Mouse (Mus musculus) midbrain, embryonic 13.5 days (tissue): Measurements from ENCODE around the gene Fbxo6. TPM values are rescaled to one million over a fixed set of nuclear protein-coding genes. Genes with fewer than 3 reads are reported as not detected.

Experiments used
- ATAC-seq: fragments of 200-750 bp; cut with Nextera tagmentation; 2 replicates; pipeline ENCODE4 v1.8.0; 2017; ENCODE audit warnings: mild to moderate bottlenecking, moderate TSS enrichment, moderate library complexity
- H3K27ac ChIP-seq: fragments of 300-500 bp; sonication (generic); 2 replicates; pipeline ENCODE4 v1.5.1; 2015; ENCODE audit warnings: inconsistent platforms, mild to moderate bottlenecking, moderate library complexity
- H3K27me3 ChIP-seq: fragments of 300-500 bp; sonication (generic); 2 replicates; pipeline ENCODE4 v1.6.1; 2015; ENCODE audit warnings: mild to moderate bottlenecking, inconsistent platforms
- H3K36me3 ChIP-seq: fragments of 300-500 bp; sonication (generic); 2 replicates; pipeline ENCODE4 v1.6.1; 2015; ENCODE audit warnings: mild to moderate bottlenecking, inconsistent platforms
- H3K4me1 ChIP-seq: fragments of 300-500 bp; sonication (generic); replicated peaks from 2 replicates; pipeline ENCODE4 v1.6.1; 2015; ENCODE audit warnings: inconsistent platforms
- H3K4me2 ChIP-seq: fragments of 300-500 bp; sonication (generic); replicated peaks from 2 replicates; pipeline ENCODE4 v1.6.1; 2015; ENCODE audit warnings: moderate library complexity, mild to moderate bottlenecking, inconsistent platforms
- H3K4me3 ChIP-seq: fragments of 300-500 bp; sonication (generic); replicated peaks from 2 replicates; pipeline ENCODE4 v1.5.1; 2015; ENCODE audit warnings: mild to moderate bottlenecking, inconsistent platforms
- H3K9ac ChIP-seq: fragments of 300-500 bp; sonication (generic); replicated peaks from 2 replicates; pipeline ENCODE4 v1.6.1; 2015; ENCODE audit warnings: mild to moderate bottlenecking, inconsistent platforms
- H3K9me3 ChIP-seq: fragments of 300-500 bp; sonication (generic); 2 replicates; pipeline ENCODE4 v1.6.1; 2016; ENCODE audit warnings: mild to moderate bottlenecking, inconsistent platforms
- WGBS: fragments of 180-500 bp; shearing (Covaris S2); methylation state at CpG from one replicate; pipeline ENCODE4 v1.1.7; 2015; 5-methylcytosine and 5-hydroxymethylcytosine counted together
- polyA plus RNA-seq: library from polyadenylated mRNA; unstranded; fragments of >200 nt; fragmentation: Nextera tagmentation; extraction: Ambion mirVana; gene quantifications from 2 replicates; pipeline ENCODE4 v1.2.1, GENCODE M21; 2015

Fbxo6 gene
- polyA plus RNA-seq, 1 experiment from 2014 or later = 19.6 TPM

DNA sequence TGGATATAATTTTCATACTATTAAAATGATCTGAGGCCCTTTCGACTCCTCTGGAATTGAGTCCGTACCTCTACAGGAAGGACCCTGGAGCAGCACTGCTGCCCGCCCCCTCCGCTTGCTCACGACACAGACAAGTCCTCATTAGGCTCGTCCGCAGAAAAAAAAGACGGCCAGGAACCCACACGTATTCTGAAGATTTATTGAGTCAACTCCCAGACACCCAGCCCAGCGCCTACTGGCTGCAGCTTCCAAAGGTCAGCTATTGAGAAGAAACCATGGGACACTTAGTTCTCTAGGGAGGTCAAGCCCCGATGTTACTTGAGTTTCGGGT lies 12.2 kb downstream of the Fbxo6 start:
- peak overlapping the region; percentile 64 for H3K4me3 ChIP-seq
- WGBS = 1% methylated on average over 12 of the region's 12 CpGs
- no peaks in the 10 kb centered on the region for H3K9me3 ChIP-seq
- peak overlapping the region; percentile 55 for H3K9ac ChIP-seq
- peak overlapping the region; percentile 91 for H3K27ac ChIP-seq
- no peaks in the 10 kb centered on the region for H3K27me3 ChIP-seq
- peak overlapping the region; percentile 88 for H3K4me2 ChIP-seq
- H3K36me3 ChIP-seq = peaks cover 16% of the 10 kb centered on the region
- peak; percentile 15 for ATAC-seq
- H3K4me1 ChIP-seq = peaks cover 41% of the 10 kb centered on the region

DNA sequence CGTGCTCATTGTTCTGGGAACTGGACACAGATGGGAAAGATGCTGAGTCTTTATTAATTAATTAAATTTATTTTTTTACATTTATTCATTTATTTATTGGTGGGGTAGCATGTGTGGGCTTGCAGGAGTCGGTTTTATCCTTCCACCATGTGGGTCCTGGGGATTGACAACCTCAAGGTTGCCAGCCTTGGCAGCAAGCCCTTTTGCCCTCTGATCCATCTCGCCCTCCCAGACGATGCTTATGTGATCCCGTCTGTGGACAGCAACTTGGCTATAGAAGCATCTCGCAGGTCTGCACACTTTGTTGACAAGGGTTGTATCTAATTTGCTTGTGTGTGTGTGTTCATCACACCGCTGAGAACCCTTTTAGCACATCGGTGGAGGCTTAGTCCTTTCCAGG lies 14.4 kb downstream of the Fbxo6 start:
- no peaks in the 10 kb centered on the region for H3K9me3 ChIP-seq
- ATAC-seq = no peak
- no peak overlapping the region for H3K4me2 ChIP-seq
- no peak overlapping the region for H3K9ac ChIP-seq
- H3K4me1 ChIP-seq = peaks cover 43% of the 10 kb centered on the region
- WGBS = 70% methylated on average over 8 of the region's 8 CpGs
- no peak overlapping the region for H3K4me3 ChIP-seq
- no peak overlapping the region; the same call in 1 of the 2 replicates for H3K27ac ChIP-seq
- H3K27me3 ChIP-seq = no peaks in the 10 kb centered on the region
- no peaks in the 10 kb centered on the region; the same call in 1 of the 2 replicates for H3K36me3 ChIP-seq

DNA sequence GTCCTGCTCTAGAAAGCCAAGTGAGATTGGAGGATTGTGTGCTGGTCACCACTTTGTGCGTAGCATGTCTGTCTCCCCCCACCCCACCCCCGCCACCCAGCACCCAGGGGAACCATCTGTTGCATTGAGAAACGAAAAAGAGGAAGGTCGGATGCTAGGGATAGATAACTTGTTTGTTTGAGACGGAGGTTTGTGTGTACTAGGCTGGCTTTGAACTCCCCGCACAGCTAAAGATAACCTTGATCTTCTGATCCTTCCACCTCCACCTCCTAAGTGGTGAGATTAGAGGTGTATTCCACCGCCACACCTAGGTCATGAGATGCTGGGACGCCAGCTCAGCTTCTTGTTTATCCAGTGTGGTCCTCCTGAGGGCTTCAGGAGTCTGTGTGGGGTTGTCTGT lies 17.0 kb downstream of the Fbxo6 start:
- Histone ChIP-seq H3K9me3 (no peaks in the 10 kb centered on the region), H3K27ac (no peak overlapping the region), H3K27me3 (no peaks in the 10 kb centered on the region), H3K4me1 (peaks cover 39% of the 10 kb centered on the region), H3K36me3 (no peaks in the 10 kb centered on the region; the same call in 1 of the 2 replicates), H3K9ac (no peak overlapping the region), H3K4me2 (no peak overlapping the region), H3K4me3 (no peak overlapping the region)
- WGBS = 82% methylated on average over 8 of the region's 8 CpGs
- no peak for ATAC-seq

DNA sequence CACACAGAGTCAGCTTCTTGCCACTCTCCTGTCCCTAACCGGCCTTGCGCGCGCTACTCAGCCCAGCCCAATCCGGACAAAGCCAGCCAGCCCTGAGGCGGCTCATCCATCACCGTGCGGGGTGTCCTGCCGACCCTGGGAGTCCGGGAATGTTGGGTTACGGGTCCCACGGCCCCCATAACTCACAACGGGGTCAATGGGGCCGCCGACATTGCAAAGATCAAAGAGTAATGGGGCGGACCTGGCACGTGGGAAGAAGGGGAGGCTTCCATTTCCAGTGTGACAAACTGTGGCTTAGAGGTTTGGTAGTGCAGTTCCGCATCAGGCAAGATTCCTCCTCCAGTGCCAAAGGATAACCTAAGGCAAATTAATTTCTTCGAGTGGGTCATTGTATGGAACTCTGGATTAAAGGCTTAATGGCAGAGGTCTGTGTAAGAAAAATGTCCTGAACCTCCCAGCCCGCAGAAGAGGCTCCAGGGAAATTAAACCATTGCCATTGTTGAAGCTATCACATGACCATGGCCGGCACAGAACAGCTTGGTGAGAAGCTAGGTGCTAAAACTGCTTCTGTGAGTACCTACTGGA lies 20.4 kb downstream of the Fbxo6 start:
- Histone ChIP-seq H3K4me3 (peak overlapping the region; percentile 78), H3K4me2 (peak overlapping the region; percentile 61), H3K9me3 (no peaks in the 10 kb centered on the region; the same call in 1 of the 2 replicates), H3K27me3 (no peaks in the 10 kb centered on the region), H3K36me3 (peaks cover 7% of the 10 kb centered on the region; the same call in 1 of the 2 replicates), H3K27ac (peak overlapping the region; percentile 99), H3K9ac (peak overlapping the region; percentile 98), H3K4me1 (peaks cover 52% of the 10 kb centered on the region)
- under 1% methylated on average over 21 of the region's 21 CpGs for WGBS
- peak; percentile 69 for ATAC-seq

DNA sequence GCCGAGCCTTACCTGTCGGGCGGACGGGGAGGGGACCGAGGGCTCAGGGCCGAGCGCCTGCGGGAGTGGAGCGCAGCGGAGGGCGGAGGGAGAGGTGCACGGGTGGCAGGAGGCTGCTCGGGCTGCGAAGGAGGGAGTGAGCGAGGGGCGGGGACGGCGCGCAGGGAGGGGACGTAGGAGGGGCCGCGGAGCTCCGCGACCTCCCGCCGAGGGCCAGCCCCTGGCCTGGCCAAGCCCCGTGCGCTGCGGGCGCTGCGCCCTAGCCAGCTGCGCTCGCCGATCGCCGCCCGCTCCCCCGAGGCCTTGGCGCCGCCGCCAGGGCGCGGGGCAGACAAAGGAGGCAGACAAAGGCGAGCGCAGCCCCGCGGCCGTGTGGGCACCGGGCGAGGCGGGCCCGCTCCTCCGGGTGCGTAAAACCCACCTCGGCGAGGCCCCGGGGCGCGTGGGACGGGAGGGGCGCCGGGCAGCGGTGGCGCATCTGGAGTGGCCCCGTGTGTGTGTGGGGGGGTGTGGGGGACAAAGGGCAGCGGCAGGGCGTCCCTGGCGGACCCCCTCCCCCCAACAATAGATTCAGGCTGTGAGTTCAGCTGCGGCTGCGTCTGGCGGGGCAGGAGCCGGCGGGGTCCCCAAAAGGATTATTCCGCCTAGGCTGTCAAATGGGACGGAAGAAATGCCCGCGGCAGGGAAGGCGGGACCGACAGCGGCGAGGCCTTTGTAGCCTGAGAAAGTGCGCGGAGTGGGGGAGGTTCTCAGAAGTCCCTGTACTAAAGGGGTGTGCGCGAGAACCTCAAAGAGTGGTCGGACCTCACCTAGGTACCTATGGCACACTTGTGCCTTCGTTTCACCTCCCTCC lies 21.2 kb downstream of the Fbxo6 start, which contains the start of gene Draxin:
Gene Draxin (minus strand): TSS at position 138 of the 853 bp plus-strand sequence.
- peak within 1 kb of the TSS; percentile 98 for H3K9ac ChIP-seq
- H3K36me3 ChIP-seq = peaks cover 7% of the 10 kb centered on the region; the same call in 1 of the 2 replicates
- H3K4me1 ChIP-seq = peaks cover 59% of the 10 kb centered on the region
- no peaks in the 10 kb centered on the region for H3K27me3 ChIP-seq
- peak within 1 kb of the TSS; percentile 61 for H3K4me2 ChIP-seq
- no peaks in the 10 kb centered on the region; the same call in 1 of the 2 replicates for H3K9me3 ChIP-seq
- ATAC-seq = peak; percentile 83
- peak within 1 kb of the TSS; percentile 99 for H3K27ac ChIP-seq
- H3K4me3 ChIP-seq = peak within 1 kb of the TSS; percentile 78
- 0% methylated on average over 80 of the region's 87 CpGs for WGBS

DNA sequence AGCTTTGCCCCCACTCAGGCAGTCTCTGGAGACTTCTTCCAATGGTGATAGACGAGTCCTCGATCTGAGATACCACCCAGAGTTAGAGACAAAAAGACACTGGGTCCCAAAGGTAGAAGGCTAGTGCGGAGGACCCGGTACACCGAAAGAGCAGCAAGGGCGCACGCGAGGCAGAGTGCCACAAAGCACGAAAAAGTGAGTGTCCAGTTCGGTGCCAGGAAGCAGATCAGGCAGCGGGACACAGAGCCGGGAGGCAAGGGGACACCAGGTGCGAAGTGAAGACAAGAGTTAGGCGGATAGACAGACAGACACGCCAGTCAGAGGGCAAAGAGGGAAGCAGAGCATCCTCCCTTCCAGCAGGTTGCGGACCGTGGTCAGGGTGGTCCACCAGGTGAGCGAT lies 21.8 kb downstream of the Fbxo6 start, which contains the start of gene Mad2l2:
Gene Mad2l2 (plus strand): TSS at position 252 of the 400 bp plus-strand sequence.
- ATAC-seq = peak; percentile 16
- Histone ChIP-seq H3K9ac (peak within 1 kb of the TSS; percentile 98), H3K4me2 (peak within 1 kb of the TSS; percentile 61), H3K36me3 (peaks cover 7% of the 10 kb centered on the region; the same call in 1 of the 2 replicates), H3K4me3 (peak within 1 kb of the TSS; percentile 78), H3K27ac (peak within 1 kb of the TSS; percentile 99), H3K27me3 (no peaks in the 10 kb centered on the region), H3K9me3 (no peaks in the 10 kb centered on the region; the same call in 1 of the 2 replicates), H3K4me1 (peaks cover 65% of the 10 kb centered on the region)
- under 1% methylated on average over 18 of the region's 18 CpGs for WGBS

DNA sequence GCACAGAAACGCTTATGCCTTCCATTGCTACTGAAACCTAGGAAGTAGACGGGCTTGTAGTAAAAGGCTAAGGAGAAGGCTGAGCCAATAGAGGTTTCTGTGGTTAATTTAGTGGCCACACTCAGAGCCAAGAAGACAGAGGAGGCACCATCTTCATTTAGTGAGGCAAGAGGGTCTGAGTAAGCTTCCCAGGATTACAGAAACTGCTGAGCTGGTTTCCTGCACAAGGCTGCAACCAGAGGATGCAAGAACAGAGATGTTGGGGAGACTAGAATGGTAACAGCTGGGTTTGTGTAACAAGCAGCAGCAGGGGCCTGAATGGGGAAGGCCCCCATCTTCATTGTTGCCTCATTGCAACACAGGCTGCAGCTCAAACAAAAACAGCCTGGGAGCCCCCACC lies 23.3 kb downstream of the Fbxo6 start:
- peaks cover 11% of the 10 kb centered on the region for H3K36me3 ChIP-seq
- H3K27me3 ChIP-seq = no peaks in the 10 kb centered on the region
- WGBS = 79% methylated on average over 2 of the region's 2 CpGs
- peak overlapping the region; percentile 78 for H3K4me3 ChIP-seq
- H3K4me1 ChIP-seq = peaks cover 78% of the 10 kb centered on the region
- H3K27ac ChIP-seq = peak overlapping the region; percentile 99
- no peak for ATAC-seq
- H3K4me2 ChIP-seq = peak overlapping the region; percentile 61
- H3K9ac ChIP-seq = peak overlapping the region; percentile 98
- no peaks in the 10 kb centered on the region; the same call in 1 of the 2 replicates for H3K9me3 ChIP-seq

DNA sequence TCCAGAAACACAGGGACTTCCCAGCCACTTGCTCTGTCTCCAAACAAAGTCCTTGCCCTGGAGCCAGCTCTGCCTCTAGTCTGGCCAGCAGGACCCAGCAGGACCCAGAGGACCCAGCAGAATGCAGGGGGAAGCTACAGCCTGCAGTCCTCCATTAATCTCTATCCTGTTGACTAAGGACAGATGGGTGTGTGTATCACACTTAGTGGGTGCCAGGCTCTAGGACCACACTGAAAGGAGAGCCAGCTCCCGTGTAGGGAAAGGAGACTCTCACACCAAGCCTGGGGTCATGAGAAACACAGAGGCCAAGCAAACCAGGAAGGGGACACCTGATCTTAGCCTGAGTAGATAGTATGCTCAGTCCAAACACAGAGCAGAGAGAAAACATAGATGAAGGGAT lies 23.7 kb downstream of the Fbxo6 start:
- Histone ChIP-seq H3K9me3 (no peaks in the 10 kb centered on the region; the same call in 1 of the 2 replicates), H3K4me1 (peaks cover 82% of the 10 kb centered on the region), H3K27ac (peak overlapping the region; percentile 99; the same call in 1 of the 2 replicates), H3K4me3 (peak overlapping the region; percentile 78), H3K9ac (peak overlapping the region; percentile 98), H3K4me2 (peak overlapping the region; percentile 61), H3K36me3 (peaks cover 11% of the 10 kb centered on the region), H3K27me3 (no peaks in the 10 kb centered on the region)
- no peak for ATAC-seq
- WGBS = 63% methylated on average over 1 of the region's 1 CpGs

DNA sequence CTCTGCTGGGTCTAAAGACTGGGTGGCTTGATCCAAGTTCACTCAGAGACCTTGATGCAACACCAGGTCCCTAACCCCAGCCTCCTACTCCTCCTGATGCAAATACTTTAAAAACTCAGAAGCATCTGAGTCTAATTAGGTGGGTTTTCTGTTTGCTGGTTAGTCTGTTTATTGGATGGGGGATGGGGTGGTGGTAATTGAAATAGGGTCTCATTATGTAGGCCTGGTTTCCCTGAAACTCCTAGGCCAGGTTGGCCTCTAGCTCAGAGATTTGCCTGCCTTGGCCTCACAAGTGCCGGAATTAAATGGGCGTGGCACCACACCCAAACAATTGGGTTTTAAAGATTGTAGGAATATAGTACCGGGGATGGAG lies 29.3 kb downstream of the Fbxo6 start:
- 68% methylated on average over 3 of the region's 3 CpGs for whole genome bisulfite sequencing
- Histone ChIP-seq H3K27ac (peak overlapping the region; percentile 68), H3K4me3 (no peak overlapping the region), H3K36me3 (peaks cover 10% of the 10 kb centered on the region), H3K4me1 (peaks cover 70% of the 10 kb centered on the region), H3K9ac (peak overlapping the region; percentile 16; the same call in 1 of the 2 replicates), H3K27me3 (no peaks in the 10 kb centered on the region), H3K9me3 (no peaks in the 10 kb centered on the region; the same call in 1 of the 2 replicates), H3K4me2 (no peak overlapping the region)
- ATAC-seq = no peak

DNA sequence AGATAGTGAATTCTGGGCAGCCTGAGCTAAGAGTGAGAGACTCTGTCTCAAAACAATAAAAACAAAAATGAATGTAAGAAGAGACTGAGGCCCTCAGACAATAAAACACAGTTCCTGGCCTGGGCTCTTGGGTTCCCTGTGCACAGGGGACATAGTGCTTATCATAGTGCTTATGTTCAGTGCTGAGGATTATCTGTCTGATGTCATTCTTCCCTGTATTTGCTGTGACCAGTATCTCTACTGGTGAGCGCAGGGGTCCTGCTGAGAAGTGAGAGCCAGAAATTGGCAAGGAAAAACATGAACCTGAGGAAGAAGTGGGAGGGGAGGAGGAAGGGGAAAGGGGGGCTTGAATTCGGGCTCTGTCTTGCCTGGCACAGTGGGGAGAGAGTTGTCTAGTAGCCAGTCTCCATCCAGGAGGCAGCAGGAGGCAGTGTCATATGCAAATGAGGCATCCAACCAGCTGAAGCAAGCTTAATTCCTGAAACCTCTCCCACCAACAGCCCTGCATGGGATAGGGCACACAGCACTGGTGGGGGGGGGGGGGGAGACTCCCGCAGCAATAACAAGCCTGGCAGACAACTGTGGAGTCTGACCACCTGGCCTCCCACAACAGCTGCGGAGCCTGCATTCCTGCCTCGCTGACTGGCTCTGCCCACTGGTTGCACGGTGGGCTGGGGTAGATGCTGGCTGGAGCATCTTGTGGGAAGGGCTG lies 29.8 kb downstream of the Fbxo6 start:
- Histone ChIP-seq H3K27me3 (no peaks in the 10 kb centered on the region), H3K4me2 (no peak overlapping the region), H3K4me3 (no peak overlapping the region), H3K4me1 (peaks cover 64% of the 10 kb centered on the region), H3K9ac (peak overlapping the region; percentile 16; the same call in 1 of the 2 replicates), H3K36me3 (peaks cover 9% of the 10 kb centered on the region), H3K9me3 (no peaks in the 10 kb centered on the region), H3K27ac (peak overlapping the region; percentile 68)
- 9% methylated on average over 6 of the region's 6 CpGs for WGBS
- peak; percentile 87 for ATAC-seq

DNA sequence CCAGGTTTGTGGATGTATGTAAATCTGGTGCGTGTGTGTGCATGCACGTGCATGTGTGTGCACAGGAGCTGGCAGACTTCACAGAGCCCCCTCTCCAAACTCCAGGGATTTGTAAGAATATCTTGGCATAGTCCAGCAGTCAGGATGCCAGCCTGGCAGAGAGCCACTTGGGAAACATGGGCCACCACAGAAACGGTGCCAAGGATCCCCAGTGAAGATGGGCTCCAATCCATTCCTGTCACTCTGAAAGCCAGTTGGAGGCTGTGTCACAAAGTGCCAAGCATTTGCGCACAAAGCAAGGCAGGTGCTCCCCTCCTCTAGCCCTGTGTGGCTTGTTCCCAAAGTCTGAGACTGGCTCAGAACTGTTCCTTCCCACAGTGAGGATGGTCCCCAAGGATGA lies 30.6 kb downstream of the Fbxo6 start:
- Histone ChIP-seq H3K27ac (peak overlapping the region; percentile 68), H3K4me3 (no peak overlapping the region), H3K9ac (no peak overlapping the region), H3K4me1 (peaks cover 56% of the 10 kb centered on the region), H3K4me2 (no peak overlapping the region), H3K9me3 (peaks cover 3% of the 10 kb centered on the region; the same call in 1 of the 2 replicates), H3K27me3 (no peaks in the 10 kb centered on the region), H3K36me3 (peaks cover 12% of the 10 kb centered on the region)
- peak; percentile 44 for ATAC-seq
- WGBS = 82% methylated on average over 4 of the region's 4 CpGs
